Mouse (Mus musculus) liver, adult 2 months (tissue): Measurements from ENCODE around the gene Rpl39. TPM values are rescaled to one million over a fixed set of nuclear protein-coding genes. Genes with fewer than 3 reads are reported as not detected.

ENCODE experiments used
- DNase-seq: peaks from one replicate; pipeline ENCODE4 v3.0.0-alpha.2; 2011; ENCODE audit warnings: low read depth, low spot score; ENCODE audit errors: extremely low read depth
- H3K27ac ChIP-seq: fragments of 200-500 bp; replicated peaks from 2 replicates; pipeline ENCODE4 v1.5.1; 2012; ENCODE audit warnings: low read depth, mild to moderate bottlenecking, control low read depth, inconsistent platforms, low read length; ENCODE audit not compliant: insufficient read depth
- H3K27me3 ChIP-seq: fragments of 200-500 bp; 2 replicates; pipeline ENCODE4 v1.6.1; 2012; ENCODE audit warnings: mild to moderate bottlenecking, moderate library complexity, low read length, inconsistent platforms; ENCODE audit not compliant: control insufficient read depth, insufficient read depth
- H3K36me3 ChIP-seq: fragments of 200-500 bp; 2 replicates; pipeline ENCODE4 v1.6.1; 2012; ENCODE audit warnings: low read length, inconsistent platforms; ENCODE audit not compliant: control insufficient read depth, insufficient read depth
- H3K4me1 ChIP-seq: fragments of 200-500 bp; 2 replicates; pipeline ENCODE4 v1.6.1; 2011; ENCODE audit warnings: low read length; ENCODE audit not compliant: control insufficient read depth, insufficient read depth
- H3K4me3 ChIP-seq: fragments of 200-500 bp; 2 replicates; pipeline ENCODE4 v1.5.1; 2011; ENCODE audit warnings: low read depth, mild to moderate bottlenecking, control low read depth, low read length, moderate library complexity; ENCODE audit not compliant: insufficient read depth
- H3K79me2 ChIP-seq: fragments of 200-500 bp; 2 replicates; pipeline ENCODE4 v1.6.1; 2012; ENCODE audit warnings: inconsistent platforms, mild to moderate bottlenecking, low read length, moderate library complexity; ENCODE audit not compliant: control insufficient read depth, insufficient read depth
- H3K9ac ChIP-seq: fragments of 200-500 bp; 2 replicates; pipeline ENCODE4 v1.6.1; 2012; ENCODE audit warnings: low read depth, mild to moderate bottlenecking, control low read depth, inconsistent platforms, low read length
- CTCF ChIP-seq: fragments of 200-500 bp; IDR thresholded peaks from 2 replicates; pipeline ENCODE4 v1.5.1; 2011; ENCODE audit warnings: low read depth, low read length, control low read depth
- POLR2A ChIP-seq: fragments of 200-500 bp; IDR thresholded peaks from 2 replicates; pipeline ENCODE4 v1.6.1; 2011; ENCODE audit warnings: low read length, control low read depth; ENCODE audit not compliant: insufficient read depth; ENCODE audit errors: extremely low read depth
- WGBS: fragments of 180-500 bp; shearing (Covaris S2); methylation state at CpG from one replicate; pipeline ENCODE4 v1.1.7; 2018; 5-methylcytosine and 5-hydroxymethylcytosine counted together
- polyA plus RNA-seq: library from polyadenylated mRNA; depleted of rRNA; stranded (reverse); fragments of >200 nt; gene quantifications from 2 replicates; pipeline ENCODE4 v1.2.3, GENCODE M21; 2012
- total RNA-seq: library from RNA; depleted of rRNA; stranded (reverse); fragments of >200 nt; gene quantifications from 2 replicates; pipeline ENCODE4 v1.2.3, GENCODE M21; 2014

Gene Rpl39
- total and polyA plus RNA-seq, 2 experiments = 35.1 to 175 TPM

DNA sequence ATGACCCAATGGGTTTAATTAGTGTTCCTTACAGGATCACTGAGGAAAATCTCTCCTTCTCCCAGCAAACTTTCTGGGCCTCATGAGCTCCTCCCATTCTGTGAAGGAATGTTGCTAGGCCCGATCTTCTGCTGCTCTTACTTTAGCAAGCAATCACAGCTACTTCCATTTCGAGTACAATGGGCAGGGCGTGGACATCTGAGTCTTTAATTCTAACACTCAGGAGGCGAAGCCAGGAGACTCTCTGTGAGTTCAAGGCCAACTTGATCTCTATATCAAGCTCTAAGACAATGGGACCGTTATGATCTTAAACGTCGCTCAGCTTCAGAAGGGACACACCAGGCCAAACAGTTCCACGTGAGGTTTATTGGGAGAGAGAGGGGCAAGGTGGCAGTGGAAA lies 8.6 kb downstream of the Rpl39 start:
- no peak for DNase-seq
- 86% methylated on average over 8 of the region's 8 CpGs for WGBS
- peaks cover 3% of the 10 kb centered on the region for H3K36me3 ChIP-seq
- no peaks in the 10 kb centered on the region for H3K79me2 ChIP-seq
- H3K27ac ChIP-seq = no peak overlapping the region
- H3K4me3 ChIP-seq = no peak overlapping the region
- no peak overlapping the region for H3K9ac ChIP-seq
- H3K27me3 ChIP-seq = no peaks in the 10 kb centered on the region
- no peaks in the 10 kb centered on the region for H3K4me1 ChIP-seq
- TF ChIP-seq POLR2A (no peak), CTCF (no peak)

- 35% methylated on average over 9 of the region's 9 CpGs for WGBS
- H3K79me2 ChIP-seq = no peaks in the 10 kb centered on the region
Measured at GRCm38 (mm10) chrX:37074262-37074892, 10.8 kb downstream of the Rpl39 start.

GRCm38 (mm10) chrX:37068766-37069165 lies 16.4 kb downstream of the Rpl39 start:
- no peak for DNase-seq
- WGBS = 90% methylated on average over 5 of the region's 5 CpGs
- no peaks in the 10 kb centered on the region for H3K27me3 ChIP-seq
- TF ChIP-seq POLR2A (no peak), CTCF (no peak)
- H3K27ac ChIP-seq = no peak overlapping the region
- no peak overlapping the region for H3K4me3 ChIP-seq
- no peaks in the 10 kb centered on the region for H3K79me2 ChIP-seq
- H3K36me3 ChIP-seq = no peaks in the 10 kb centered on the region
- H3K9ac ChIP-seq = no peak overlapping the region
- no peaks in the 10 kb centered on the region for H3K4me1 ChIP-seq

More at GRCm38 (mm10) chrX:37074262-37074892, 10.8 kb downstream of the Rpl39 start:
- Histone ChIP-seq H3K27me3 (no peaks in the 10 kb centered on the region), H3K36me3 (no peaks in the 10 kb centered on the region), H3K27ac (no peak overlapping the region), H3K4me3 (no peak overlapping the region), H3K4me1 (no peaks in the 10 kb centered on the region), H3K9ac (no peak overlapping the region)
- peak; percentile 12 for DNase-seq
- TF ChIP-seq POLR2A (no peak), CTCF (peak; percentile 72)

DNA sequence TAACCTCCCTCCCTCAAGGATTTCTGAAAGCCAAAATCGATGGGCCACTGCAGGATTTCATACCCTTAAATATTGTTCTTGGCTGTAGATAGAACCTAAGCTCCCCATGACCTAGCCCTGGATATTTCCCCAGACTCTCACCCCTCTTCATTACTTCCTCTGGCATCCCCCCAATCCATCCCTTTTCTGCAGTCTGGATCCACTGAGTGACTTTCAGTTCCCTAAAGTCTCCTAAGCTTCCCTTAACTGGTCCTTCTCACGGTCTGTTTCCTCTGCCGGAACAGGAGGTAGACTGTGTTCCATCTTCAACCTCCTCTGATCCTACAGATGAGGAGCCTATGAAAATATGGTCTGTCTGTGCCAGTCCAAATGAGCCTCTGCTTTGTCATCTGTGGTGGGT lies 17.9 kb downstream of the Rpl39 start:
- 84% methylated on average over 3 of the region's 3 CpGs for WGBS

DNA sequence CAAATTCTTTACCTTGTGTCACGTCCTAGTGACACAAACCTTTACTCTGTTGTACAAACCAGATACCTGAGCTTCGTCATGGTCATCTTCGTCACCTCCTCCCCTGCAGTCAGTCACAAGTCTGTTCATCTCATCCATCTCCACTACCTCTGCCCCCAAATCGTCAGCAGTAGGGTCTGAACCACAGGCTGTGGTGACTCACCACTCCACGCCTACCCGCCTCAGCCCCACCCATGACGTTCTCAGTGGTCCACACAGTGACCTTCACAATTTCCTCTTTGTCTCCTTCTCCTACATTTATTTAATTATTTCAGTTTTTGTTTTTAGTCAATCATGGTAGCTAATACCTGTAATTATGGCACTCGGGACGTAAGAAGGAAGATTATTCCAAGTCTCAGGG lies 21.3 kb downstream of the Rpl39 start:
- TF ChIP-seq CTCF (no peak), POLR2A (no peak)
- Histone ChIP-seq H3K9ac (no peak overlapping the region), H3K27me3 (no peaks in the 10 kb centered on the region), H3K27ac (no peak overlapping the region), H3K4me1 (no peaks in the 10 kb centered on the region), H3K79me2 (no peaks in the 10 kb centered on the region), H3K36me3 (no peaks in the 10 kb centered on the region), H3K4me3 (no peak overlapping the region)
- no peak for DNase-seq
- WGBS = 80% methylated on average over 9 of the region's 9 CpGs

More for the DNA sequence above, 17.9 kb downstream of the Rpl39 start:
- no peak overlapping the region for H3K27ac ChIP-seq
- TF ChIP-seq POLR2A (no peak), CTCF (no peak)
- DNase-seq = no peak
- H3K79me2 ChIP-seq = no peaks in the 10 kb centered on the region
- no peaks in the 10 kb centered on the region for H3K27me3 ChIP-seq
- no peak overlapping the region for H3K4me3 ChIP-seq
- no peaks in the 10 kb centered on the region for H3K4me1 ChIP-seq
- no peaks in the 10 kb centered on the region for H3K36me3 ChIP-seq
- H3K9ac ChIP-seq = no peak overlapping the region

- Histone ChIP-seq H3K9ac (peak overlapping the region; percentile 17), H3K36me3 (no peaks in the 10 kb centered on the region), H3K4me1 (0 out of 2 replicates have a peak, but pooled peaks cover 3% of the 10 kb centered on the region), H3K4me3 (peak overlapping the region; percentile 41; the same call in 1 of the 2 replicates), H3K79me2 (no peaks in the 10 kb centered on the region), H3K27ac (no peak overlapping the region), H3K27me3 (peaks cover 9% of the 10 kb centered on the region; the same call in 1 of the 2 replicates)
- 3% methylated on average over 60 of the region's 70 CpGs for WGBS
- peak; percentile 29 for DNase-seq
- TF ChIP-seq CTCF = no peak
- TF ChIP-seq POLR2A = no peak
Measured at GRCm38 (mm10) chrX:37048890-37049823, 36.0 kb downstream of the Rpl39 start.
